Mouse (Mus musculus): ENCODE results near the gene Teddm2.

DNA sequence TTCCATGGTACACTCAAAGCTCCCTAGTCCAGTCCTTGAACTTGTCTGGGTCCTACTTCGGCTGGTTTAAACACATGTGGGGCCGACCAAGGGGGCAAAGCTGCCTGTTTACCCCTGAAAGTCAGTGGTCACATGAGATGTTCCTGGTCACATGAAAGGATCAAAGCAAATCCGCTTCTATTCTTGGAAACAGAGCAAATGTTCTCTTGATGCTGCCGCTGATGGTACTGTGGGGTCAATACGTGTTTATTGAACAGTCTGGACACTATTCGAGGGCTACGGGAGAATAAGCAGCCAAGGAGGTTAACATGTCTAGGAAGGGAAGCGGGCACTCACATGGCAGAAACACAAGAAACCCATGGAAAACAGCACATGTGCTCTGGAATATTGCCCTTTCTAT lies 2.8 kb downstream of the Teddm2 start:
- TF ChIP-seq EP300 (IDR thresholded peaks at IDR 0.05; ENCODE audit: low read depth) (peak; percentile 68; the same call in 1 of the 2 replicates), CTCF (IDR thresholded peaks at IDR 0.05; ENCODE audit: low read depth) (no peak)

Measured in liver, postnatal 0 days (tissue).